Mouse (Mus musculus): ENCODE data around the gene Ppp1r14b. TPM values are rescaled to one million over a fixed set of nuclear protein-coding genes. Genes with fewer than 3 reads are reported as not detected.
A peak's percentile ranks its signal among the peaks of the same experiment; 100 is the strongest.
"Not testable (repeated sequence)": the region's sequence is repeated elsewhere in the genome, so short reads cannot be mapped to it uniquely, and the experiment has no call there.

Ppp1r14b gene
- total RNA-seq, 1 experiment from 2014 or later: 31.2 TPM

GRCm38 (mm10) chr19:6987904-6988285, 13.1 kb downstream of the Ppp1r14b start:
- no peak for ATAC-seq (replicated peaks; ENCODE audit: insufficient number of reproducible peaks, low FRiP score, low TSS enrichment, poor library complexity, severe bottlenecking)

- no peak for ATAC-seq (replicated peaks; ENCODE audit: insufficient number of reproducible peaks, low FRiP score, low TSS enrichment, poor library complexity, severe bottlenecking)
These were observed 14.5 kb downstream of the Ppp1r14b start for GRCm38 (mm10) chr19:6989251-6989650.

GRCm38 (mm10) chr19:6990712-6991111, 15.9 kb downstream of the Ppp1r14b start:
- ATAC-seq (replicated peaks; ENCODE audit: insufficient number of reproducible peaks, low FRiP score, low TSS enrichment, poor library complexity, severe bottlenecking): no peak

- not testable (repeated sequence) for ATAC-seq (replicated peaks; ENCODE audit: insufficient number of reproducible peaks, low FRiP score, low TSS enrichment, poor library complexity, severe bottlenecking)
These were observed 16.4 kb downstream of the Ppp1r14b start for GRCm38 (mm10) chr19:6991166-6991565.

GRCm38 (mm10) chr19:6992011-6992858, 17.5 kb downstream of the Ppp1r14b start, which contains the start of gene Dnajc4:
Gene Dnajc4, minus strand, starts transcription at chr19:6992572.
- peak; percentile 94 for ATAC-seq (replicated peaks; ENCODE audit: insufficient number of reproducible peaks, low FRiP score, low TSS enrichment, poor library complexity, severe bottlenecking)

- no peak for ATAC-seq (replicated peaks; ENCODE audit: insufficient number of reproducible peaks, low FRiP score, low TSS enrichment, poor library complexity, severe bottlenecking)
These were observed 18.4 kb downstream of the Ppp1r14b start for GRCm38 (mm10) chr19:6993011-6993770.

GRCm38 (mm10) chr19:6994002-6994401, 19.2 kb downstream of the Ppp1r14b start:
- no peak for ATAC-seq (replicated peaks; ENCODE audit: insufficient number of reproducible peaks, low FRiP score, low TSS enrichment, poor library complexity, severe bottlenecking)

GRCm38 (mm10) chr19:6994489-6994888, 19.7 kb downstream of the Ppp1r14b start:
- no peak for ATAC-seq (replicated peaks; ENCODE audit: insufficient number of reproducible peaks, low FRiP score, low TSS enrichment, poor library complexity, severe bottlenecking)

GRCm38 (mm10) chr19:6995255-6995991, 20.7 kb downstream of the Ppp1r14b start:
- ATAC-seq (replicated peaks; ENCODE audit: insufficient number of reproducible peaks, low FRiP score, low TSS enrichment, poor library complexity, severe bottlenecking): no peak

- peak; percentile 47 for ATAC-seq (replicated peaks; ENCODE audit: insufficient number of reproducible peaks, low FRiP score, low TSS enrichment, poor library complexity, severe bottlenecking)
These were observed 21.2 kb downstream of the Ppp1r14b start, which contains the start of the genes Nudt22 and Trpt1 for GRCm38 (mm10) chr19:6996006-6996405. Gene Nudt22, minus strand, starts transcription at chr19:6996117. Gene Trpt1, plus strand, starts transcription at chr19:6996131.

GRCm38 (mm10) chr19:6997721-6998290, 23.0 kb downstream of the Ppp1r14b start:
- no peak for ATAC-seq (replicated peaks; ENCODE audit: insufficient number of reproducible peaks, low FRiP score, low TSS enrichment, poor library complexity, severe bottlenecking)

- ATAC-seq (replicated peaks; ENCODE audit: insufficient number of reproducible peaks, low FRiP score, low TSS enrichment, poor library complexity, severe bottlenecking): no peak
These were observed 24.7 kb downstream of the Ppp1r14b start for GRCm38 (mm10) chr19:6999360-7000063.

- ATAC-seq (replicated peaks; ENCODE audit: insufficient number of reproducible peaks, low FRiP score, low TSS enrichment, poor library complexity, severe bottlenecking): no peak; the same call in 1 of the 2 replicates
These were observed 32.3 kb downstream of the Ppp1r14b start for GRCm38 (mm10) chr19:7006892-7007593.

- no peak for ATAC-seq (replicated peaks; ENCODE audit: insufficient number of reproducible peaks, low FRiP score, low TSS enrichment, poor library complexity, severe bottlenecking)
These were observed 37.7 kb downstream of the Ppp1r14b start for GRCm38 (mm10) chr19:7012426-7012825.

GRCm38 (mm10) chr19:7013984-7014383, 39.2 kb downstream of the Ppp1r14b start:
- no peak for ATAC-seq (replicated peaks; ENCODE audit: insufficient number of reproducible peaks, low FRiP score, low TSS enrichment, poor library complexity, severe bottlenecking)

GRCm38 (mm10) chr19:7014481-7015135, 39.8 kb downstream of the Ppp1r14b start:
- ATAC-seq (replicated peaks; ENCODE audit: insufficient number of reproducible peaks, low FRiP score, low TSS enrichment, poor library complexity, severe bottlenecking): no peak

All from monocyte, adult 5-6 weeks (primary cell).